11 mouse cellular contexts compared by ENCODE assay signal in the genomic region with DNA sequence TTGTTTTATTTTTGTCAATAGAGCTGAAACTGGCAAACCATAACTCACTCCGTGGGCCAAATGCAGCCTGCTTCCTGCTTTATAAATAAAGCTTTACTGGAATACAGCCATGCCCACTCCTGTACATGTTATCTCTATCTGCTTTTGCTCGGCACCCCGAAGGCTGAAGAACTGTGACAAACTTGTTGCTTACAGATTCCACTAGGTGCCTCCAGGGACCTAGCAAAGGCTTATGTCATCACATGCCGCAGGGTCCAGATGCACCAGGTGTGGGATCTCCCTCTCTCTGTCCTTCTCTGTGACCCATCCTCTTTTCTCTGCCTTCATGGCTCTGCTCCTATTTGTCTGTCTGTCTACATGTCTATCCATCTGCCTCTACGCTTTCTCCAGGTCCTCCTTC. TPM values are rescaled to one million over a fixed set of nuclear protein-coding genes. Genes with fewer than 3 reads are reported as not detected.
A peak's percentile ranks its signal among the peaks of the same experiment; 100 is the strongest.
DNase-seq lines count a peak whose midpoint lies in the region; ATAC-seq and TF ChIP-seq lines count a peak whose summit lies in the region.
"Had no signal": no experiment of that assay in that cellular context is flagged by ENCODE, and none has a peak within 500 bp of the region (broad histone marks: within the 10 kb centered on the region; RNA-seq: fewer than 3 reads in every experiment).

No protein-coding gene starts in this region.

- TF ChIP-seq EP300 in heart, postnatal 0 days (IDR thresholded peaks at IDR 0.05; ENCODE audit: low read depth), result no peak

- ATAC-seq in lung, embryonic 14.5 days (ENCODE audit: insufficient read depth), result no peak
- 0 out of 2 replicates have a peak, but pooled peaks have one; percentile 46 for ATAC-seq in heart, postnatal 0 days (ENCODE audit: insufficient read depth, low read depth)
- no peak; the same call in 1 of the 2 replicates for ATAC-seq in stomach, embryonic 15.5 days (ENCODE audit: insufficient read depth, low FRiP score, low read depth)
- no peak for ATAC-seq in kidney, embryonic 16.5 days (ENCODE audit: low FRiP score, low TSS enrichment)

- H3K27me3 ChIP-seq in lung, embryonic 14.5 days (ENCODE audit: insufficient read depth, low read length), result no peaks in the 10 kb centered on the region
- no peaks in the 10 kb centered on the region for H3K27me3 ChIP-seq in heart, postnatal 0 days (ENCODE audit: control insufficient read depth, insufficient read depth, low read length)
- no peaks in the 10 kb centered on the region for H3K27me3 ChIP-seq in stomach, embryonic 15.5 days (replicated peaks)
- no peaks in the 10 kb centered on the region for H3K27me3 ChIP-seq in kidney, embryonic 16.5 days (ENCODE audit: insufficient read depth, low read length)

- H3K4me3 ChIP-seq in lung, embryonic 14.5 days (ENCODE audit: low read depth, low read length), result no peak overlapping the region
- H3K4me3 ChIP-seq in heart, postnatal 0 days (ENCODE audit: low read depth, low read length), result peak overlapping the region; percentile 19; the same call in 1 of the 2 replicates
- H3K4me3 ChIP-seq in stomach, embryonic 15.5 days (replicated peaks), result no peak overlapping the region
- no peak overlapping the region for H3K4me3 ChIP-seq in kidney, embryonic 16.5 days (ENCODE audit: low read length)
- H3K4me3 ChIP-seq in left cerebral cortex, adult 2 months, result no peak overlapping the region
- H3K4me3 ChIP-seq: midbrain, embryonic 10.5 days had no signal

- peaks cover 10% of the 10 kb centered on the region for H3K4me1 ChIP-seq in lung, embryonic 14.5 days (ENCODE audit: insufficient read depth)
- peaks cover 14% of the 10 kb centered on the region; the same call in 1 of the 2 replicates for H3K4me1 ChIP-seq in heart, postnatal 0 days (ENCODE audit: control insufficient read depth, insufficient read depth)
- peaks cover 10% of the 10 kb centered on the region for H3K4me1 ChIP-seq in stomach, embryonic 15.5 days
- H3K4me1 ChIP-seq in kidney, embryonic 16.5 days (ENCODE audit: insufficient read depth, low read length), result peaks cover 6% of the 10 kb centered on the region

- WGBS in lung, embryonic 14.5 days, result 40% methylated on average over 5 of the region's 5 CpGs
- 23% methylated on average over 5 of the region's 5 CpGs for WGBS in heart, postnatal 0 days
- 53% methylated on average over 5 of the region's 5 CpGs for WGBS in stomach, embryonic 15.5 days
- 58% methylated on average over 5 of the region's 5 CpGs for WGBS in kidney, embryonic 16.5 days

- intact Hi-C loops in heart, postnatal 14 days (cut with DNase I), result loop anchor here (10.0 kb wide), 2 partner anchors 104 to 214 kb away; a partner anchor contains a TSS
- intact Hi-C loops in left cerebral cortex, adult 2 months (cut with DNase I), result loop anchor here (5.0 to 10.0 kb wide), 2 partner anchors 118 to 694 kb away; no protein-coding TSS in a partner anchor

- DNase-seq in heart, adult 18-20 months, result peak; percentile 22 to 34
- no peak for DNase-seq in heart, postnatal 14 days
- no peak for DNase-seq in lung, embryonic 14.5 days
- DNase-seq in lung, postnatal 36 days, result no peak
- DNase-seq in heart, postnatal 0 days (ENCODE audit: low spot score), result peak; percentile 49
- no peak for DNase-seq in left cerebral cortex, adult 2 months (ENCODE audit: extremely low spot score in 1 of 2, low spot score in 2 of 2)
- DNase-seq: gastrocnemius, postnatal 36 days; liver had no signal

- no peaks in the 10 kb centered on the region for H3K9me3 ChIP-seq in lung, embryonic 14.5 days (ENCODE audit: low read depth, low read length)
- H3K9me3 ChIP-seq in heart, postnatal 0 days (replicated peaks; ENCODE audit: control insufficient read depth, low read length), result 0 out of 2 replicates have a peak, but pooled peaks cover 4% of the 10 kb centered on the region
- H3K9me3 ChIP-seq in stomach, embryonic 15.5 days, result no peaks in the 10 kb centered on the region
- H3K9me3 ChIP-seq in kidney, embryonic 16.5 days (ENCODE audit: low read length), result no peaks in the 10 kb centered on the region
- H3K9me3 ChIP-seq: midbrain, embryonic 10.5 days had no signal

- no peak overlapping the region for H3K9ac ChIP-seq in lung, embryonic 14.5 days
- H3K9ac ChIP-seq in heart, postnatal 0 days (replicated peaks; ENCODE audit: low read depth, low read length), result peak overlapping the region; percentile 34
- H3K9ac ChIP-seq in stomach, embryonic 15.5 days, result no peak overlapping the region
- no peak overlapping the region for H3K9ac ChIP-seq in kidney, embryonic 16.5 days (replicated peaks; ENCODE audit: low read length)

- TF ChIP-seq CTCF in lung, embryonic 14.5 days (IDR thresholded peaks at IDR 0.05; ENCODE audit: low read depth), result 0 out of 2 replicates have a peak, but pooled peaks have one; percentile 8
- TF ChIP-seq CTCF in heart, postnatal 0 days (IDR thresholded peaks at IDR 0.05; ENCODE audit: low read depth), result peak; percentile 34
- TF ChIP-seq CTCF in left cerebral cortex, adult 2 months (IDR thresholded peaks at IDR 0.05), result no peak; the same call in 1 of the 2 replicates

- H3K27ac ChIP-seq in lung, embryonic 14.5 days (ENCODE audit: low read depth), result no peak overlapping the region
- peak overlapping the region; percentile 74 for H3K27ac ChIP-seq in heart, postnatal 0 days (ENCODE audit: low read depth)
- H3K27ac ChIP-seq in stomach, embryonic 15.5 days, result peak overlapping the region; percentile 50
- no peak overlapping the region for H3K27ac ChIP-seq in kidney, embryonic 16.5 days (ENCODE audit: low read length)
- no peak overlapping the region for H3K27ac ChIP-seq in left cerebral cortex, adult 2 months
- H3K27ac ChIP-seq: midbrain, embryonic 10.5 days had no signal

- peak overlapping the region; percentile 45 for H3K4me2 ChIP-seq in lung, embryonic 14.5 days
- peak overlapping the region; percentile 52 for H3K4me2 ChIP-seq in heart, postnatal 0 days (ENCODE audit: low read depth, low read length)
- no peak overlapping the region for H3K4me2 ChIP-seq in stomach, embryonic 15.5 days
- no peak overlapping the region for H3K4me2 ChIP-seq in kidney, embryonic 16.5 days (replicated peaks; ENCODE audit: low read depth, low read length)

- no peaks in the 10 kb centered on the region for H3K36me3 ChIP-seq in lung, embryonic 14.5 days (ENCODE audit: insufficient read depth)
- no peaks in the 10 kb centered on the region for H3K36me3 ChIP-seq in heart, postnatal 0 days (replicated peaks; ENCODE audit: control insufficient read depth, insufficient read depth, low read length)
- no peaks in the 10 kb centered on the region for H3K36me3 ChIP-seq in stomach, embryonic 15.5 days
- H3K36me3 ChIP-seq in kidney, embryonic 16.5 days (ENCODE audit: insufficient read depth, low read length), result no peaks in the 10 kb centered on the region
- H3K36me3 ChIP-seq: midbrain, embryonic 10.5 days had no signal

RNA-seq across cellular contexts. Expression of a gene that starts 51.5 kb away (rescaled TPM):
- 10 to 100 TPM; 10.6 to 11.4 TPM for total RNA-seq in heart, adult 18-20 months (2021)
- total RNA-seq in heart, postnatal 14 days (2021), result 10 to 100 TPM; 19.1 to 20.4 TPM
- 9.0 and 9.7 TPM in 2 replicates for polyA plus RNA-seq in lung, embryonic 14.5 days (2014; fragmentation: Nextera tagmentation; extraction: Ambion mirVana)
- 17.7 and 21.7 TPM in 2 replicates for total RNA-seq in heart, postnatal 0 days (2014; rRNA removed; ENCODE audit: low replicate concordance)
- polyA plus RNA-seq in heart, postnatal 0 days (2015; fragmentation: Nextera tagmentation; extraction: Ambion mirVana), result 3.7 TPM in 2 replicates
- 11.5 and 13.9 TPM in 2 replicates for polyA plus RNA-seq in stomach, embryonic 15.5 days (2015; fragmentation: Nextera tagmentation; extraction: Ambion mirVana)
- polyA plus RNA-seq in kidney, embryonic 16.5 days (2015; fragmentation: Nextera tagmentation; extraction: Ambion mirVana), result 23.0 and 24.8 TPM in 2 replicates
- total RNA-seq in left cerebral cortex, adult 2 months (2021), result 10 to 100 TPM; 15.0 to 15.2 TPM

Comparison
In these comparisons a context has a peak if more than half of its experiments do, and no peak if none do; other contexts are left out.
1. DNase-seq: peak in heart, adult 18-20 months (2 of 2) and heart, postnatal 0 days (single experiment); none in heart, postnatal 14 days (0 of 2), lung, embryonic 14.5 days (single experiment), lung, postnatal 36 days (single experiment) and left cerebral cortex, adult 2 months (0 of 2).
2. H3K27ac ChIP-seq: peak in heart, postnatal 0 days (single experiment) and stomach, embryonic 15.5 days (single experiment); none in lung, embryonic 14.5 days (single experiment), kidney, embryonic 16.5 days (single experiment) and left cerebral cortex, adult 2 months (single experiment).
3. H3K4me2 ChIP-seq: peak in lung, embryonic 14.5 days (single experiment) and heart, postnatal 0 days (single experiment); none in stomach, embryonic 15.5 days (single experiment) and kidney, embryonic 16.5 days (single experiment).